Mouse (Mus musculus) splenic B cell, adult 2 months (primary cell): ENCODE measurements around the gene Xpc.

Source experiments
- DNase-seq: peaks from one replicate; pipeline ENCODE4 v3.0.0-alpha.2; 2011; ENCODE audit warnings: low read depth, low spot score
- H3K27me3 ChIP-seq: 2 replicates; pipeline ENCODE4 v1.6.1; 2012; ENCODE audit warnings: mild to moderate bottlenecking, low read length, moderate library complexity, mixed read lengths; ENCODE audit not compliant: control insufficient read depth, poor library complexity, insufficient read depth, severe bottlenecking
- H3K36me3 ChIP-seq: 2 replicates; pipeline ENCODE4 v1.6.1; 2012; ENCODE audit warnings: mild to moderate bottlenecking, low read length, moderate library complexity, mixed read lengths; ENCODE audit not compliant: control insufficient read depth, poor library complexity, insufficient read depth, severe bottlenecking

The Xpc gene

DNA sequence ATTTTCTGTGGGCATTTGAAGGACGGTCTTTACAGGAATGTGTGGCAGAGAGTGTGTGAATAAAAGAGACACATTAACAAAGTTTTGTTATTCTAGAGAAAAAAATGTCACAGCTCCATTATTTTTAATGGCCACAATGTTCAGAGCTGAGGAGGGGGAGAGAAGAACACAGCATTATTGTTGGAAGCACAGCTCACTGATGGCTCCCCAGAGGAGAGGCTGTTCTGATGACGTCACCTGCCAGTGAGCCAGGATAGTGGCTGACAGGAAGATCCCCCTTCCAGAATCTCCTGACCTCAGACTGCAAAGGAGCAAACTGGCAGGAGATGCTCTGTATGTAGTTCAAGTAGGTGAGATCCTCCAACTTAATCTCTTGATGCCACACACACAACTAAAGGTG lies 18.1 kb upstream of the Xpc start:
- Histone ChIP-seq H3K36me3 (no peaks in the 10 kb centered on the region), H3K27me3 (no peaks in the 10 kb centered on the region)
- DNase-seq: no peak

DNA sequence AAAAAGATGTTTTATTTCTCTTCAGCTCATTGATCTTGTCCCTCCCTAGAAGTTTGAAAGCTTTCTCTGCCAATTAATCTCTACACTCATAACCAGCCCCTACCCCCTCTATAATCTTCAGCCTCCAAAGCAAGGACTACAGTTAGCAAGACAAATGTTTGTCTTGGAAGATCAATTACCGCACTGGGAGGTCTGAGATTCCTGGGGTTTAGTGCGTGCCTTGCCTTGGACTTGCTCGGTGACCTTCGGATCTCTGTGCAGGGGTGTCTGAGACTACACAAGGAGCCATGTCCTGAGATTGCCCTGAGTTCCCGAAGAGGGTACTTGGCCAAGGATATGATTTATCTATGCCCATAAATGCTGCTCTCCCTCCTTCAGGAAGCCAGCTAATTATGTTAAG lies 17.7 kb upstream of the Xpc start:
- no peaks in the 10 kb centered on the region for H3K36me3 ChIP-seq
- no peak for DNase-seq
- H3K27me3 ChIP-seq: no peaks in the 10 kb centered on the region

DNA sequence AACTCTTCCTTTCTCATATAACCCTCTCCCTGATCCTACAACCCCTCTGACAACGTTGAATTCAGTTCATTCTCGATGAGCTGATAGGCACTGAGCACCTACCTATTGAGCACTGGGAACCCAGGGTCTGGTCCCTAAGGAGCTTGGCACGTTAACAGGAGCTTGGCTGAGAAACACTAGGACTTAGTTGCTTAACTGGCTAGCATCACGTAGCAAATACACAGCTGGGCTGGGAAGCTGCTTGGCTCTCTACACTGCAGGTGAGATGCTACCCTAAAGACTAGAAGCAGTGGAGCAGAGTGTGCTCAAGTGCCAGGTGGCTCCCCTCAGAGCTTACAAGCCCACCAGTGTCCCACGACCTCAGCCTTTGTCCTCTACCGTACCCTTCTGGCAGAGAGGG lies 17.0 kb upstream of the Xpc start:
- Histone ChIP-seq H3K36me3 (no peaks in the 10 kb centered on the region), H3K27me3 (no peaks in the 10 kb centered on the region)
- no peak for DNase-seq

DNA sequence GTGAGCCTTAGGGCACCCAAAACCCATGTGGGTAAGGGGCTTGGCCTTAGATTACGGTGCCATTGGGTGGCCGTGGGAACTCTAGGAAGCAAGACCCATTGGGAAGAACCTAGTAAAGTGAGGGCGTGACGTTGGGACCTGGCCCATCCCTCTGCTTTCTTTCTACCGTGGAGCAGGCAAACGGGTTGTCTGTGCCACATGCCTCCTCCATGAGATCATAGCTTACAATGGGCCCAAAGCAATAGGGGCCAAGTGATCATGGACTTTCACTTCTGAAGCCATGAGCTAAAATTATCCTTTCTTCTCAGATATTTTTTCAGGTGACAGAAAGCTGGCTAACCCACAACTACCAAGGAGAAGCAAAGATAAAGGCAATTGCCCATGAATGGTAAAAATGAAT lies 15.6 kb upstream of the Xpc start:
- Histone ChIP-seq H3K36me3 (no peaks in the 10 kb centered on the region), H3K27me3 (no peaks in the 10 kb centered on the region)
- DNase-seq: no peak

DNA sequence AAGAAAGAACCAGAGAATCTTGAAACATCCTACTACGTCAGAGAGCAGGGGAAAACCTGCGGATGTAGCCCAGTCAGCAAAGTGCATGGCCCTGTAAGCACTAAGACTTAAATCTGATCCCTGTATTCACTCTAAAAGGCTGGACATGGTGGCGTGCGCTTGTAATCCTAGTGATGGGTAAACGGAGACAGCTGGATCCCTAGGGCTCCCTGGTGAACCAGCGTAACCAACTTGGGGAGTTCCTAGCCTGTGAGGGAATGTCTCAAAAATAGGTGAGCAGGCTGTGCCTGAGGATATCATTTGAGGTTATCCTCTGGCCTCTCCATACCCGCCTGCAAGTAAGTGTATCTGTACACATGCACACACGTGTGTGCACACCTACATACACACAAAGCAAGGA lies 15.0 kb upstream of the Xpc start:
- no peaks in the 10 kb centered on the region for H3K27me3 ChIP-seq
- no peak for DNase-seq
- H3K36me3 ChIP-seq: no peaks in the 10 kb centered on the region

DNA sequence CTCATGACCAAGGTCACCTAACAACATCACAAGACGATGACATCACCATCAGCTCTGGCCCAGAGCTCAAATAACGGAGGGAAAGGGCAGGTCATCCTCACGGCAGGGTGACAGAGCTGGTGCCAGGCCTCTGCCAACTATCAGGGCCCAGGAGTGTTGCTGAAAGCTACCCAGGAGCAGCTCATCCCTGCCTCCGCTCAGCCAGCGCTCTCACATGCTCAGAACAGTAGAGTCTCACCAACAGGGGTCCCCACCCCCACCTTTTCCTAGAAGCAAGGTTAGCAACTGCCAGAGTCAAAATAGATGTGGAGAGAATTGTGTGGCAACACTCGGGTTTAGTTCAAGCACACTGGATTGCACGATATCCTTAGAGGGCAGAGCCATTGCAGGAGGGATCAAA lies 12.6 kb upstream of the Xpc start:
- DNase-seq: no peak
- no peaks in the 10 kb centered on the region for H3K36me3 ChIP-seq
- no peaks in the 10 kb centered on the region for H3K27me3 ChIP-seq

DNA sequence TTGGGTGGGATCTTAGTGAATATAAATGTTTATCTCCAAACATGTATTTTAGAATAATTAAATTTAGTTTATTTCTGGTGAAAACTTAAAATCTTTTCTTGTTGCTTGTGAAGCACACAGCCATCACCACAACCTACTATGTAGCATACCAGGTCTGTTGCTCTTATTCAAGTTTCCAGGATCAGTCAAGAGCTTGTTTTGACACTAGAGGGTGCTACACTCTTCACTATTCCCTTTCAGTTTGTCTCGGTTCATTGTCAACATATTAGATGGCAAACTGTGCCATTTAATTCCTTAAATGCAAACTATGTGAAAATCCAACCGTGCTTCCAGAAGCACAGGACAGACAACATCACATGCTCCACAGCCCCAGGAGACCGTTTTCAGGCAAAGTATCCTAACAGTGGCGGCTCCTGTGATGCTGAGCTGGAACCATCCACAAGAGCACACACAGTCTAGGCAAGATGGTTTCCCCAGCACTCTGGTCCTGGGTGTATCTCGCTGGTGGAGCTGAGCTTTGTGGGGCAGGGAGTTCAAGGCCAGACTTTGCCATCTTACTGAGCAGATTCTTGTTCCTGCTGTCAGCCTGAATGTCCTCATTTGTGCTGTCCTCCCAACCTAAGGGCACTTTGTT lies 11.7 kb upstream of the Xpc start:
- no peaks in the 10 kb centered on the region for H3K27me3 ChIP-seq
- DNase-seq: peak; percentile 52

DNA sequence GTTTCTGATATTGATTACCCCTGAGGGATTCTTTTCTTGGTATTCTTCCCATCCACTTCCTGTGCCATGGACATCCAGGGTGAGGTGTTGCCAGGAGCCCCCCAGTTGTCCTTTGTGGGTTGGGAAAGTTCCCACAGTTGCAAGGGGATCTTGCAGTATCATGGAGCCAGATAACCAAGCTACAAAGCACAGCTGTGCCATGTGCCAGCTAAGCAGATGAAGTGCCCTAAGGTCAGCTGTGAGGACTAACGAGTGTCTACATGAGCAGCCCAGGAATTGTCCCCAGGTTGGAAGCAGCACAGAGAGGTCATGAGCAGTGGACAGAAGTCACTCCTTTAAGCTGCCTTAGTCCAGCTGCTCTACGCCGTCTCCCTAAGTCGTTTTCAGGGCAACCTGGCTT lies 9.9 kb upstream of the Xpc start:
- H3K27me3 ChIP-seq: no peaks in the 10 kb centered on the region
- H3K36me3 ChIP-seq: peaks cover 12% of the 10 kb centered on the region; the same call in 1 of the 2 replicates
- DNase-seq: no peak

More for the DNA sequence above, 11.7 kb upstream of the Xpc start:
- H3K36me3 ChIP-seq: peaks cover 4% of the 10 kb centered on the region; the same call in 1 of the 2 replicates

DNA sequence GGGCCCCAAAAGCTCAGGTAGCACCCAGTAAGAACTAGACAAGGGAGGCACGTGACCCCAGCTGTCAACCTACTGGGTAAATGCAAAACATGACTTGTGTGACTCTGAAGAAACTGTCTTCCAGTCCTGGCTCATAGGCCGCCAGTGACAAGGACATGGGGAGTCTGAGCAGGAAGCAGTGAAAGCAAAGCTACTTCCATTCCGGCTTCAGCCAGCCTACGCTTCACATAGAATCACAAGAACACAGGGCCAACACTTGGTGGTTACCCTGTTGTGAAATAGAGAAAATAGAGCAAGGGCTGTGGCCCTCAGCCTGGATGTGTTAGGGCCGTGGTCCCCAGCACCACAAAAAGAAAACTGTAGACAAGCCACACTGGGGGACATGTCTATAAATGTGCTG lies 7.1 kb upstream of the Xpc start:
- peaks cover 12% of the 10 kb centered on the region; the same call in 1 of the 2 replicates for H3K36me3 ChIP-seq
- no peaks in the 10 kb centered on the region for H3K27me3 ChIP-seq
- no peak for DNase-seq

DNA sequence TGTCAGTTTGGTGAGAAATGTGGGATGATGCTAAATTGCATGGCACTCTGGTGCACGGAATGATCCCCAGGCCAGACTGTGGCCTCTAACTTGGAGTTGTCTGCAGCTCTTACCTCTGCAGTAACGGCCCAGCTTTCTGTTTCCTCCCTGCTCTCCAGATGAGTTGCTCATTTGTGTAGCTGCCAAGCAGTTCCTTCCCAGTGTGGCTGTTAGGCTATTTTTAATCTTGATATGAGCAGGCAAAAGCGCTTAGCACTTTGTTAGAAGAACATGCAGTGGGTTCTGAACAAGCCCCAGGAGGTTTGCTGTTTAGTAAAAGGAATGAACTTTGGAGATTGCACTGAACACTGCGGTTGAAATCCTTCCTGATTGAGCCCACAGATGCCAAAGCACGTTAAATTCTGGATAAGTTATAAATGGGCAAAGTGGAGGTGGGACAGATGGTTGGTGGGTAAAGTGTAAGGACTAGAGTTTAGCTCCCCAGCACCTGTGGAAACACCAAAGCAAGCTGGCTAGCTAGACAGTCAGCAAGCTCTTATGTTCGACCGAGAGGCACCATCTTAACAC lies 2.8 kb upstream of the Xpc start:
- H3K27me3 ChIP-seq: no peaks in the 10 kb centered on the region
- no peak for DNase-seq
- H3K36me3 ChIP-seq: peaks cover 12% of the 10 kb centered on the region; the same call in 1 of the 2 replicates

DNA sequence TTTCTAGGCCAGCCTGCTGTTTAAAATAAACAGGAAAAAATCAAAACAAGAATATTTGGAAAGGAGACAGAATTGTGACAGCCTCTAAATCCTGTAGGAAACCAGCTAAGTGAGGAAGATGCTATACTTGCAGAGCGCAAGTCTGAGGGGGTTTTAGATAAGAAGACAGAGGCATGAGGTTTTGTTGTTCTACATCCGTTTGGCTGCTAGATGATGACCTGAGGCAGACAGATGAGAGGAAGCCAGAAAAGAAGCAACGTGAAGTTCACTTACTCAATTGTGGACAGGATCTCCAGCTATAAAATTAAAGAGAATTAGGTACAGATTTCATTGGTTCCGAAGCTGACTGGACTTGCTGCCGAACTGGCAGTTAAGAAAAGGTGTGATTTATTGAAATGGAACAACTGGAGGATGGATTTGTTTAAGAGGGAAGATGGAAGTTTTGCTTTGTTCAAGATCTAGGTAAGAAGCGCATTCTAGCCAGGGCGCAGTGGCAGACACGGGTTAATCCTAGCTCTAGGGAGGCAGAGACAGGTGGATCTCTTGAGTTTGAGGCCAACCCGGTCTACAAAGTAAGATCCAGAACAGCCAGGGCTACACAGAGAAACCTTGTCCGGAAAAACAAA lies 838 bp downstream of the Xpc start:
- peak; percentile 8 for DNase-seq
- no peaks in the 10 kb centered on the region for H3K27me3 ChIP-seq
- no peaks in the 10 kb centered on the region; the same call in 1 of the 2 replicates for H3K36me3 ChIP-seq

DNA sequence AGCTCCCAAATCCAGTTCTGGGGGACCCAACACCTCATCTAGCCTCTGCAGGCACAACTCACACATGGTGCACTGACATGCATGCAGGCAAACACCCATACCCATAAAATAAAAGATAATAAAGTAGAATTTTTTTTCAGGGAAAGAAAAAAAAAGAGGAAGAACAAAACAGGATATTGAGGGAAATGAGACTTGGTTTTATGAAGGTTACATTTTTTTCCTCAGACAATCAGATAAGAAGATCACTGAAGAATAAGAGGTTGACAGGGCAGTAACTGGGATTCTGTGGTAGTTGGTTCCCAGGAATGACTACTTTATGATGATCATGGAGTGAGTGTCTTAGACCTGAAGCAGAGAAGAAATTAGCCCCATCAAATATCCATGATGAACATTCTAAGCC lies 1.6 kb downstream of the Xpc start:
- no peak for DNase-seq
- no peaks in the 10 kb centered on the region for H3K36me3 ChIP-seq
- no peaks in the 10 kb centered on the region for H3K27me3 ChIP-seq

DNA sequence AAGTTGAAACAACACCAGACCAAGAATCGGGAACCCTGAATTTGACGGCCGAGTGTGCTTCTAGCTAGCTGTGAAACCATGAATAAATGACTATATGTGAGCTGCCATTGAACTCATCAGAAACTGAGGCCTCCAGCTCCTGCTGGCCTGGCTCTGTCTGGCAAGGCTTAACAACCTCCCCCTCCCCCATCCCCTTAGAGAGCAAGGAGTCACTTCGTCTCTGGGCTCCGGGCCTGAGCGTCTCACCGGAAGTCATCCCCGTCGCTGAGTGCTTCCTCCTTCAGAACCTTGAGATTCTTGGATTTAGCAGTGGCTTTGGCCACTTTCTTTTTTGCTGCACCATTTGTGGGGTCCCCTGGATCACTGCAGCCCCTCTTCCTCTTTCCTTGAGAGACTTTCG lies 5.5 kb downstream of the Xpc start:
- no peak for DNase-seq
- Histone ChIP-seq H3K36me3 (peaks cover 11% of the 10 kb centered on the region), H3K27me3 (no peaks in the 10 kb centered on the region)

DNA sequence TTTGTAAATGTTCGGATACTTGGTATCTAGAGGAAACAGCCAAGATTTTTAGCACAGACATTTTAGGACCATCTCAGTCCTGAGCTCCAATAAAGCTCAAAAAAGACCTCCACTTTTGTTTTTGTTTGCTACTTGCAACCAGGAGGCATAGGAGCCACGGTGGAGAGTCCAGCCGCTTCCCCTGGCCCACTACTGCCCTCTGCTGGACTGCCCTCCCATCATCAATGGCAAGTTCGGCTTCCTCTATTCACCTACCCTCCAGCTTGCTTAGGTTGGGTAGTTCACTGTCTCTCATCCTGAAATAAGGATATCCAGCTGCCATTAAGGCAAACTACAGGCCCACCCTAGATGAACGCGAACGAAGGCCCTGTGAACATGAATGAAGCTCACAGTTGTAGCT lies 6.4 kb downstream of the Xpc start:
- peaks cover 15% of the 10 kb centered on the region for H3K36me3 ChIP-seq
- peak; percentile 75 for DNase-seq
- H3K27me3 ChIP-seq: no peaks in the 10 kb centered on the region

DNA sequence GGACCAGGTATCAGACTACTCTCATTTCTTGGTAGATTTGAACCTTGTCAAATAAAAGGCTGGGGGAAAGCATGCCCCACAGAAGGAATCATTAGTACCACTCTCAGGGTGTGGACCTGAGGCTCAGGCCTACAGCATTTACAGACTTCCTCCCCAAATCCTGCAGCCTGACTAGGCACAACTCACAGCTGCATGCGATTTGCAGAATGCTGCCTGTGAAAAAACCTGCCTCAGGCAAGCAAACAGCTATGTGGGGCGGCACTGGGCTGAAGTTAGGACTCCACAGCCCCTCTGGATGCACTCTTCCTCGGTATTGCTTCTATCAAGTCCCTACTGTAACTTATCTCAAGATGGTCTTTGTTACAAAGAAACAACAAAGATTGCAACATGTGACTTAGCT lies 7.6 kb downstream of the Xpc start:
- no peak for DNase-seq
- Histone ChIP-seq H3K27me3 (no peaks in the 10 kb centered on the region), H3K36me3 (peaks cover 17% of the 10 kb centered on the region)
